14 mouse cellular contexts compared by ENCODE assay signal in the genomic region with DNA sequence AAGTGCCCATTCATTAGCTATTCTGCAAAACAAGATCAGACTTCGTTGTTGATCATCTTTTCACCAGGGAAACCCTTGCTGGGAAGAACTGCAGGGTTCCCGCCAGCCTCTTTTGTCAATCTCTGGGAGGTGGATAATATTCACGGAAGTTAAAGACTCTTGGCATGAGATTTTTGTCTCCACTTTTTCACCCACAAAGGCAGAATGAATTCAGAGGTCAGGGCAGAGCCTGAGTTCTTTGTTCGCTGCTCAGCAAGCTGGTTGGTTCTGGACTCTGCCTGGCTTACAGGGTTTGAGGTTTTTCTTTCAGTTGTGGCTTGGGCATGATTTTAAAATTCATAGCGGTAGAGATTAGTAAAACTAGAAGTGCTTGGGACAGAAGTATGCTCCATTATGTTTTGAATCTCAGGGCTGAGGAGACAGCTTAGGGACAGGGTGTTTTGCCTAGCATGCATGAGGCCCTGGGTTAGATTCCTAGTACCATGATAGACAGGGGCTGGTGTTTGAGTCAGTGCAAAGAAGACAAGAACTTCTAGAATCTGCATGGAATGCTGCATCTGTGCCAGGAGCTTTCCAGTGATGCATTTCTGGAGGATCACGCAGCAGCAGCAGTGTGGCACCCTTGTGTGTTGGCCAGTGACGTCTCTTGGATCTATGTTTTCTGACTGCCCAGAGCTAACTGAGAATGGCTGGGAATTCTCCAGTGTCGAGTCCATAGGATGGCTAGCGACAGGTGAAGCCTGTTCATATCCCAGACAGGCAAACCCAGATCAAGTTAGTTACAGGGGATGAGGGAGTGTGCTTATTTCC. TPM values are rescaled to one million over a fixed set of nuclear protein-coding genes. Genes with fewer than 3 reads are reported as not detected.
DNase-seq lines count a peak whose midpoint lies in the region; ATAC-seq and TF ChIP-seq lines count a peak whose summit lies in the region.
"Had no signal": no experiment of that assay in that cellular context is flagged by ENCODE, and none has a peak within 500 bp of the region (broad histone marks: within the 10 kb centered on the region; RNA-seq: fewer than 3 reads in every experiment).

No protein-coding gene starts in this region.

- ATAC-seq in hindbrain, embryonic 11.5 days (ENCODE audit: low FRiP score): peak; percentile 80
- 0 out of 2 replicates have a peak, but pooled peaks have one; percentile 48 for ATAC-seq in midbrain, embryonic 15.5 days (replicated peaks)

- DNase-seq in embryo, embryonic 10 days (ENCODE audit: low spot score): peak; percentile 33
- no peak for DNase-seq in embryo, embryonic 9.5 days (ENCODE audit: extremely low spot score)
- DNase-seq in brain, embryonic 14.5 days (ENCODE audit: low read depth): peak; percentile 77
- DNase-seq in hindbrain, embryonic 11.5 days (ENCODE audit: low spot score): peak; percentile 62
- DNase-seq in kidney, postnatal 25 days: no peak
- DNase-seq in ovary, postnatal 14 days (ENCODE audit: low spot score): no peak
- no peak for DNase-seq in ovary, postnatal 10 days (ENCODE audit: low spot score)
- DNase-seq: adrenal gland, postnatal 36 days; cerebellum, postnatal 14 days; heart, postnatal 14 days; liver, embryonic 13.5 days had no signal

- no peak for TF ChIP-seq CTCF in brain, embryonic 14.5 days (IDR thresholded peaks at IDR 0.05; ENCODE audit: borderline replicate concordance, extremely low read depth, insufficient read depth, insufficient read length)

- TF ChIP-seq POLR2A in brain, embryonic 14.5 days (IDR thresholded peaks at IDR 0.05; ENCODE audit: borderline replicate concordance, extremely low read depth, insufficient read depth, insufficient read length, poor library complexity, severe bottlenecking): no peak

- no peaks in the 10 kb centered on the region for H3K36me3 ChIP-seq in hindbrain, embryonic 11.5 days (ENCODE audit: control insufficient read depth, insufficient read depth, low read length)
- no peaks in the 10 kb centered on the region for H3K36me3 ChIP-seq in midbrain, embryonic 15.5 days (replicated peaks)
- H3K36me3 ChIP-seq: liver, embryonic 13.5 days; stomach, embryonic 15.5 days had no signal

- H3K27me3 ChIP-seq in hindbrain, embryonic 11.5 days (ENCODE audit: control insufficient read depth, insufficient read depth, low read length): no peaks in the 10 kb centered on the region
- peaks cover 16% of the 10 kb centered on the region; the same call in 1 of the 2 replicates for H3K27me3 ChIP-seq in midbrain, embryonic 15.5 days (replicated peaks)
- H3K27me3 ChIP-seq: stomach, embryonic 15.5 days had no signal

- H3K9ac ChIP-seq in hindbrain, embryonic 11.5 days (ENCODE audit: low read depth, low read length): no peak overlapping the region
- no peak overlapping the region for H3K9ac ChIP-seq in midbrain, embryonic 15.5 days
- H3K9ac ChIP-seq: liver, embryonic 13.5 days; stomach, embryonic 15.5 days had no signal

- H3K27ac ChIP-seq in hindbrain, embryonic 11.5 days (ENCODE audit: low read depth, low read length): peak overlapping the region; percentile 43
- H3K27ac ChIP-seq in midbrain, embryonic 15.5 days: no peak overlapping the region
- H3K27ac ChIP-seq: kidney, postnatal 0 days; liver, embryonic 13.5 days; stomach, embryonic 15.5 days had no signal

- WGBS in hindbrain, embryonic 11.5 days: 32% methylated on average over 9 of the region's 9 CpGs
- 21% methylated on average over 9 of the region's 9 CpGs for WGBS in midbrain, embryonic 15.5 days

- H3K4me1 ChIP-seq in hindbrain, embryonic 11.5 days (replicated peaks; ENCODE audit: control insufficient read depth, insufficient read depth, low read length): peaks cover 2% of the 10 kb centered on the region; the same call in 1 of the 2 replicates
- H3K4me1 ChIP-seq in midbrain, embryonic 15.5 days: no peaks in the 10 kb centered on the region; the same call in 1 of the 2 replicates
- H3K4me1 ChIP-seq: liver, embryonic 13.5 days had no signal

- H3K4me2 ChIP-seq in hindbrain, embryonic 11.5 days (replicated peaks; ENCODE audit: low read depth, low read length): no peak overlapping the region
- H3K4me2 ChIP-seq in midbrain, embryonic 15.5 days: no peak overlapping the region
- H3K4me2 ChIP-seq: liver, embryonic 13.5 days; stomach, embryonic 15.5 days had no signal

- H3K9me3 ChIP-seq in hindbrain, embryonic 11.5 days (ENCODE audit: control insufficient read depth, low read length): no peaks in the 10 kb centered on the region
- no peaks in the 10 kb centered on the region for H3K9me3 ChIP-seq in midbrain, embryonic 15.5 days
- H3K9me3 ChIP-seq: liver, embryonic 13.5 days; stomach, embryonic 15.5 days had no signal

- no peak overlapping the region for H3K4me3 ChIP-seq in hindbrain, embryonic 11.5 days (ENCODE audit: low read depth, low read length)
- no peak overlapping the region for H3K4me3 ChIP-seq in midbrain, embryonic 15.5 days
- H3K4me3 ChIP-seq: liver, embryonic 13.5 days; stomach, embryonic 15.5 days had no signal

RNA-seq across cellular contexts. Expression of gene Plce1, which starts 7.4 kb away (rescaled TPM):
- 4.9 and 6.2 TPM in 2 replicates for polyA plus RNA-seq in brain, embryonic 14.5 days (2012; rRNA removed)
- polyA plus RNA-seq in hindbrain, embryonic 11.5 days (2014; fragmentation: Nextera tagmentation; extraction: Ambion mirVana): 6.1 and 6.9 TPM in 2 replicates
- polyA plus RNA-seq in midbrain, embryonic 15.5 days (2015; fragmentation: Nextera tagmentation; extraction: Ambion mirVana): 4.0 and 5.1 TPM in 2 replicates

Comparison
In these comparisons a context has a peak if more than half of its experiments do, and no peak if none do; other contexts are left out.
1. DNase-seq: peak in embryo, embryonic 10 days (single experiment), brain, embryonic 14.5 days (single experiment) and hindbrain, embryonic 11.5 days (single experiment); none in embryo, embryonic 9.5 days (single experiment), kidney, postnatal 25 days (0 of 2), ovary, postnatal 14 days (single experiment) and ovary, postnatal 10 days (single experiment).